Mouse (Mus musculus) A20 (cell line): ENCODE measurements around the gene Ryk.

Source experiments
- DNase-seq: peaks from one replicate; pipeline ENCODE4 v3.0.0-alpha.2; 2011; ENCODE audit warnings: low read depth, low spot score

Gene Ryk

GRCm38 (mm10) chr9:102904952-102905351, 70.2 kb downstream of the Ryk start:
- DNase-seq: no peak

- DNase-seq: no peak
Observed at GRCm38 (mm10) chr9:102906781-102907180, 72.1 kb downstream of the Ryk start.

GRCm38 (mm10) chr9:102907521-102908246, 73.0 kb downstream of the Ryk start:
- DNase-seq: no peak

- no peak for DNase-seq
Observed at GRCm38 (mm10) chr9:102911526-102911925, 76.8 kb downstream of the Ryk start.

GRCm38 (mm10) chr9:102912516-102913035, 77.9 kb downstream of the Ryk start:
- DNase-seq: no peak

GRCm38 (mm10) chr9:102913597-102913996, 78.9 kb downstream of the Ryk start:
- peak; percentile 32 for DNase-seq

GRCm38 (mm10) chr9:102914583-102914982, 79.9 kb downstream of the Ryk start:
- DNase-seq: no peak

GRCm38 (mm10) chr9:102915292-102915854, 80.7 kb downstream of the Ryk start:
- no peak for DNase-seq

- DNase-seq: no peak
Observed at GRCm38 (mm10) chr9:102916076-102916475, 81.4 kb downstream of the Ryk start.

- DNase-seq: no peak
Observed at GRCm38 (mm10) chr9:102917532-102918129, 82.9 kb downstream of the Ryk start.

- no peak for DNase-seq
Observed at GRCm38 (mm10) chr9:102919486-102919885, 84.8 kb downstream of the Ryk start.

- DNase-seq: no peak
Observed at GRCm38 (mm10) chr9:102921791-102922190, 87.1 kb downstream of the Ryk start.

GRCm38 (mm10) chr9:102922866-102923434, 88.2 kb downstream of the Ryk start:
- no peak for DNase-seq

GRCm38 (mm10) chr9:102923836-102924235, 89.1 kb downstream of the Ryk start:
- DNase-seq: no peak

- DNase-seq: no peak
Observed at GRCm38 (mm10) chr9:102924627-102925316, 90.1 kb downstream of the Ryk start.

- DNase-seq: no peak
Observed at GRCm38 (mm10) chr9:102926137-102926536, 91.4 kb downstream of the Ryk start.

GRCm38 (mm10) chr9:102929776-102930175, 95.1 kb downstream of the Ryk start:
- no peak for DNase-seq

GRCm38 (mm10) chr9:102933925-102934721, 99.4 kb downstream of the Ryk start:
- no peak for DNase-seq

GRCm38 (mm10) chr9:102942221-102942620, 107.5 kb downstream of the Ryk start:
- no peak for DNase-seq

GRCm38 (mm10) chr9:102944891-102945290, 110.2 kb downstream of the Ryk start:
- DNase-seq: no peak

GRCm38 (mm10) chr9:102946469-102947015, 111.8 kb downstream of the Ryk start:
- DNase-seq: no peak
